Mouse (Mus musculus) stomach, postnatal 0 days (tissue): ENCODE measurements around the gene Adora1. TPM values are rescaled to one million over a fixed set of nuclear protein-coding genes. Genes with fewer than 3 reads are reported as not detected.

Source experiments
- ATAC-seq: fragments of 200-750 bp; cut with Nextera tagmentation; 2 replicates; pipeline ENCODE4 v1.8.0; 2017; ENCODE audit not compliant: low FRiP score, low TSS enrichment
- DNase-seq: peaks from one replicate; pipeline ENCODE4 v3.0.0-alpha.2; 2016; ENCODE audit warnings: low spot score
- H3K27ac ChIP-seq: fragments of 300-500 bp; sonication (generic); replicated peaks from 2 replicates; pipeline ENCODE4 v1.5.1; 2014; ENCODE audit warnings: mild to moderate bottlenecking, control low read depth
- H3K27me3 ChIP-seq: fragments of 300-500 bp; sonication (generic); 2 replicates; pipeline ENCODE4 v1.6.1; 2014; ENCODE audit warnings: low read length; ENCODE audit not compliant: control insufficient read depth, insufficient read depth
- H3K36me3 ChIP-seq: fragments of 300-500 bp; sonication (generic); 2 replicates; pipeline ENCODE4 v1.6.1; 2014; ENCODE audit warnings: low read length, mixed read lengths; ENCODE audit not compliant: control insufficient read depth, insufficient read depth
- H3K4me1 ChIP-seq: fragments of 300-500 bp; sonication (generic); replicated peaks from 2 replicates; pipeline ENCODE4 v1.6.1; 2014; ENCODE audit warnings: antibody characterized with exemption; ENCODE audit not compliant: control insufficient read depth, insufficient read depth
- H3K4me2 ChIP-seq: fragments of 300-500 bp; sonication (generic); replicated peaks from 2 replicates; pipeline ENCODE4 v1.6.1; 2014; ENCODE audit warnings: low read depth, mild to moderate bottlenecking, control low read depth, moderate library complexity
- H3K4me3 ChIP-seq: fragments of 300-500 bp; sonication (generic); 2 replicates; pipeline ENCODE4 v1.5.1; 2014; ENCODE audit warnings: low read depth, low read length, control low read depth
- H3K9ac ChIP-seq: fragments of 300-500 bp; sonication (generic); 2 replicates; pipeline ENCODE4 v1.6.1; 2014; ENCODE audit warnings: mild to moderate bottlenecking, low read length, control low read depth, mixed read lengths
- H3K9me3 ChIP-seq: fragments of 300-500 bp; sonication (generic); 2 replicates; pipeline ENCODE4 v1.6.1; 2016; ENCODE audit warnings: low read length; ENCODE audit not compliant: control insufficient read depth
- CTCF ChIP-seq: IDR thresholded peaks from 2 replicates; pipeline ENCODE4 v1.5.1; 2016; ENCODE audit warnings: antibody characterized with exemption, low read depth, mild to moderate bottlenecking, moderate library complexity
- EP300 ChIP-seq: optimal IDR thresholded peaks from 2 replicates; pipeline ENCODE3; 2016; ENCODE audit warnings: antibody characterized with exemption
- WGBS: fragments of 180-500 bp; shearing (Covaris S2); extraction: QIAGEN DNeasy Blood & Tissue Kit; methylation state at CpG from one replicate; pipeline ENCODE4 v1.1.7; 2014; 5-methylcytosine and 5-hydroxymethylcytosine counted together
- polyA plus RNA-seq: library from polyadenylated mRNA; unstranded; fragments of >200 nt; fragmentation: Nextera tagmentation; extraction: Ambion mirVana; gene quantifications from 2 replicates; pipeline ENCODE4 v1.2.1, GENCODE M21; 2015

Gene Adora1
- polyA plus RNA-seq, 1 experiment from 2014 or later = 11.2 TPM

- Histone ChIP-seq H3K27ac (no peak overlapping the region), H3K27me3 (no peaks in the 10 kb centered on the region), H3K9me3 (no peaks in the 10 kb centered on the region), H3K4me3 (no peak overlapping the region), H3K36me3 (no peaks in the 10 kb centered on the region), H3K4me1 (no peaks in the 10 kb centered on the region), H3K4me2 (no peak overlapping the region), H3K9ac (no peak overlapping the region)
- WGBS = 48% methylated on average over 3 of the region's 3 CpGs
- no peak for TF ChIP-seq EP300
- TF ChIP-seq CTCF = peak; percentile 66
- DNase-seq (no peak), ATAC-seq (no peak)
Observed at GRCm38 (mm10) chr1:134154655-134155054, 80.6 kb downstream of the Adora1 start.

- no peak overlapping the region for H3K4me3 ChIP-seq
- H3K27ac ChIP-seq = no peak overlapping the region
- H3K9me3 ChIP-seq = no peaks in the 10 kb centered on the region
- H3K27me3 ChIP-seq = no peaks in the 10 kb centered on the region
- ATAC-seq (no peak; the same call in 1 of the 2 replicates), DNase-seq (no peak)
- 88% methylated on average over 3 of the region's 3 CpGs for WGBS
- no peaks in the 10 kb centered on the region for H3K4me1 ChIP-seq
- no peak overlapping the region for H3K9ac ChIP-seq
- TF ChIP-seq CTCF (no peak), EP300 (no peak)
- no peaks in the 10 kb centered on the region for H3K36me3 ChIP-seq
- H3K4me2 ChIP-seq = no peak overlapping the region
Observed at GRCm38 (mm10) chr1:134154121-134154520, 81.1 kb downstream of the Adora1 start.

- no peaks in the 10 kb centered on the region for H3K4me1 ChIP-seq
- 65% methylated on average over 21 of the region's 21 CpGs for WGBS
- H3K9ac ChIP-seq = 0 out of 2 replicates have a peak overlapping the region, but pooled peaks have one; percentile 27
- no peak overlapping the region for H3K4me2 ChIP-seq
- H3K4me3 ChIP-seq = no peak overlapping the region
- H3K27ac ChIP-seq = no peak overlapping the region
- no peak for TF ChIP-seq CTCF
- TF ChIP-seq EP300 = no peak
- H3K36me3 ChIP-seq = no peaks in the 10 kb centered on the region
- no peaks in the 10 kb centered on the region for H3K9me3 ChIP-seq
- DNase-seq = no peak
- ATAC-seq = no peak
- H3K27me3 ChIP-seq = no peaks in the 10 kb centered on the region
Observed at GRCm38 (mm10) chr1:134152626-134153590, 82.3 kb downstream of the Adora1 start.

- H3K27me3 ChIP-seq = no peaks in the 10 kb centered on the region
- no peak overlapping the region for H3K27ac ChIP-seq
- peak; percentile 82 for ATAC-seq
- H3K4me1 ChIP-seq = no peaks in the 10 kb centered on the region
- TF ChIP-seq EP300 (no peak), CTCF (peak; percentile 96)
- H3K9me3 ChIP-seq = no peaks in the 10 kb centered on the region
- H3K4me2 ChIP-seq = no peak overlapping the region
- peak; percentile 89 for DNase-seq
- no peaks in the 10 kb centered on the region for H3K36me3 ChIP-seq
- 29% methylated on average over 13 of the region's 13 CpGs for WGBS
- no peak overlapping the region for H3K9ac ChIP-seq
- H3K4me3 ChIP-seq = no peak overlapping the region
Observed at GRCm38 (mm10) chr1:134151655-134152412, 83.4 kb downstream of the Adora1 start.

- no peaks in the 10 kb centered on the region for H3K36me3 ChIP-seq
- H3K27ac ChIP-seq = no peak overlapping the region
- no peaks in the 10 kb centered on the region for H3K9me3 ChIP-seq
- no peak for ATAC-seq
- no peak for TF ChIP-seq EP300
- no peak for TF ChIP-seq CTCF
- no peak for DNase-seq
- no peak overlapping the region for H3K9ac ChIP-seq
- 87% methylated on average over 9 of the region's 9 CpGs for WGBS
- H3K27me3 ChIP-seq = no peaks in the 10 kb centered on the region
- H3K4me2 ChIP-seq = no peak overlapping the region
- no peaks in the 10 kb centered on the region for H3K4me1 ChIP-seq
- H3K4me3 ChIP-seq = no peak overlapping the region
Observed at GRCm38 (mm10) chr1:134150745-134151144, 84.5 kb downstream of the Adora1 start.
